Mouse (Mus musculus) kidney, adult 2 months (tissue): ENCODE data around the gene Csad. TPM values are rescaled to one million over a fixed set of nuclear protein-coding genes. Genes with fewer than 3 reads are reported as not detected.
A peak's percentile ranks its signal among the peaks of the same experiment; 100 is the strongest.

ENCODE experiments used
- DNase-seq: peaks from one replicate; pipeline ENCODE4 v3.0.0; 2021
- H3K27ac ChIP-seq: fragments of 200-500 bp; 2 replicates; pipeline ENCODE4 v1.5.1; 2012; ENCODE audit warnings: low read depth, low read length, control low read depth, inconsistent platforms; ENCODE audit not compliant: insufficient read depth
- H3K27me3 ChIP-seq: fragments of 200-500 bp; replicated peaks from 2 replicates; pipeline ENCODE4 v1.6.1; 2012; ENCODE audit warnings: mild to moderate bottlenecking, moderate library complexity, low read length, inconsistent platforms; ENCODE audit not compliant: control insufficient read depth, insufficient read depth
- H3K36me3 ChIP-seq: fragments of 200-500 bp; 2 replicates; pipeline ENCODE4 v1.6.1; 2012; ENCODE audit warnings: mild to moderate bottlenecking, moderate library complexity, low read length, inconsistent platforms; ENCODE audit not compliant: control insufficient read depth, insufficient read depth
- H3K4me1 ChIP-seq: fragments of 200-500 bp; 2 replicates; pipeline ENCODE4 v1.6.1; 2011; ENCODE audit warnings: low read length; ENCODE audit not compliant: control insufficient read depth, insufficient read depth
- H3K4me3 ChIP-seq: fragments of 200-500 bp; 2 replicates; pipeline ENCODE4 v1.5.1; 2011; ENCODE audit warnings: mild to moderate bottlenecking, low read depth, low read length, control low read depth; ENCODE audit not compliant: insufficient read depth
- CTCF ChIP-seq: fragments of 200-500 bp; conservative IDR thresholded peaks from 2 replicates; pipeline ENCODE4 v1.5.1; 2011; ENCODE audit warnings: low read depth, mild to moderate bottlenecking, control low read depth, low read length, moderate library complexity, mixed read lengths; ENCODE audit not compliant: insufficient read depth, insufficient read length
- POLR2A ChIP-seq: fragments of 200-500 bp; IDR thresholded peaks from one replicate; pipeline ENCODE4 v1.6.1; 2011; ENCODE audit warnings: low read depth, low read length, control low read depth
- WGBS: fragments of 180-500 bp; shearing (Covaris S2); methylation state at CpG from one replicate; pipeline ENCODE4 v1.1.7; 2018; 5-methylcytosine and 5-hydroxymethylcytosine counted together
- polyA plus RNA-seq: library from polyadenylated mRNA; depleted of rRNA; stranded (reverse); fragments of >200 nt; gene quantifications from 2 replicates; pipeline ENCODE4 v1.2.3, GENCODE M21; 2012

Csad gene
- polyA plus RNA-seq, 1 experiment = 216 TPM

GRCm38 (mm10) chr15:102247252-102248130, 43.0 kb upstream of the Csad start:
- Histone ChIP-seq H3K36me3 (no peaks in the 10 kb centered on the region), H3K27ac (peak overlapping the region; percentile 99), H3K27me3 (no peaks in the 10 kb centered on the region), H3K4me3 (peak overlapping the region; percentile 63), H3K4me1 (peaks cover 15% of the 10 kb centered on the region)
- DNase-seq = peak; percentile 86
- 1% methylated on average over 65 of the region's 65 CpGs for WGBS
- TF ChIP-seq CTCF (no peak), POLR2A (peak; percentile 30)

- H3K4me1 ChIP-seq = peaks cover 15% of the 10 kb centered on the region
- DNase-seq = peak; percentile 99
These were observed 42.3 kb upstream of the Csad start for GRCm38 (mm10) chr15:102246866-102247251.

GRCm38 (mm10) chr15:102245891-102246741, 41.6 kb upstream of the Csad start:
- peaks cover 15% of the 10 kb centered on the region for H3K4me1 ChIP-seq
- peak overlapping the region; percentile 97 for H3K27ac ChIP-seq
- TF ChIP-seq CTCF (no peak), POLR2A (peak; percentile 57)
- WGBS = under 1% methylated on average over 43 of the region's 44 CpGs
- H3K36me3 ChIP-seq = no peaks in the 10 kb centered on the region
- peak; percentile 86 for DNase-seq
- no peaks in the 10 kb centered on the region for H3K27me3 ChIP-seq
- H3K4me3 ChIP-seq = peak overlapping the region; percentile 70

More at GRCm38 (mm10) chr15:102246866-102247251, 42.3 kb upstream of the Csad start:
- H3K4me3 ChIP-seq = peak overlapping the region; percentile 70
- WGBS = under 1% methylated on average over 35 of the region's 35 CpGs
- H3K27ac ChIP-seq = peak overlapping the region; percentile 97
- H3K36me3 ChIP-seq = no peaks in the 10 kb centered on the region
- TF ChIP-seq POLR2A (peak; percentile 83), CTCF (no peak)
- no peaks in the 10 kb centered on the region for H3K27me3 ChIP-seq

GRCm38 (mm10) chr15:102245461-102245881, 40.9 kb upstream of the Csad start:
- Histone ChIP-seq H3K4me3 (peak overlapping the region; percentile 70), H3K27ac (peak overlapping the region; percentile 90), H3K36me3 (no peaks in the 10 kb centered on the region), H3K27me3 (no peaks in the 10 kb centered on the region), H3K4me1 (peaks cover 15% of the 10 kb centered on the region)
- WGBS = 12% methylated on average over 14 of the region's 14 CpGs
- TF ChIP-seq CTCF = no peak
- peak; percentile 13 for TF ChIP-seq POLR2A
- DNase-seq = peak; percentile 32

GRCm38 (mm10) chr15:102244306-102245191, 40.0 kb upstream of the Csad start:
- Histone ChIP-seq H3K27me3 (no peaks in the 10 kb centered on the region), H3K4me1 (peaks cover 13% of the 10 kb centered on the region), H3K4me3 (peak overlapping the region; percentile 70), H3K27ac (peak overlapping the region; percentile 90), H3K36me3 (no peaks in the 10 kb centered on the region)
- peak; percentile 57 for DNase-seq
- 15% methylated on average over 19 of the region's 19 CpGs for WGBS
- TF ChIP-seq CTCF (no peak), POLR2A (no peak)
